Comparison of ENCODE assay signal across 14 mouse cellular contexts in genomic region chr17:25407352-25407751, GRCm38 (mm10). TPM values are rescaled to one million over a fixed set of nuclear protein-coding genes. Genes with fewer than 3 reads are reported as not detected.
DNase-seq lines count a peak whose midpoint lies in the region; ATAC-seq and TF ChIP-seq lines count a peak whose summit lies in the region.
"Had no signal": no experiment of that assay in that cellular context is flagged by ENCODE, and none has a peak within 500 bp of the region (broad histone marks: within the 10 kb centered on the region; RNA-seq: fewer than 3 reads in every experiment).

No protein-coding gene starts in this region.

- WGBS in heart, embryonic 12.5 days: 63% methylated on average over 4 of the region's 4 CpGs
- WGBS in hindbrain, postnatal 0 days: 44% methylated on average over 4 of the region's 4 CpGs
- WGBS in olfactory bulb, adult 2 months: 54% methylated on average over 4 of the region's 4 CpGs

- H3K4me2 ChIP-seq in heart, embryonic 12.5 days: no peak overlapping the region
- no peak overlapping the region for H3K4me2 ChIP-seq in hindbrain, postnatal 0 days (ENCODE audit: low read depth, low read length)
- H3K4me2 ChIP-seq: embryonic facial prominence, embryonic 15.5 days had no signal

- H3K27me3 ChIP-seq in heart, embryonic 12.5 days (replicated peaks): no peaks in the 10 kb centered on the region
- H3K27me3 ChIP-seq in hindbrain, postnatal 0 days (ENCODE audit: insufficient read depth, low read length): no peaks in the 10 kb centered on the region
- H3K27me3 ChIP-seq: embryonic facial prominence, embryonic 15.5 days had no signal

- no peak for TF ChIP-seq CTCF in hindbrain, postnatal 0 days (IDR thresholded peaks at IDR 0.05; ENCODE audit: low read depth)
- no peak for TF ChIP-seq CTCF in olfactory bulb, adult 2 months (IDR thresholded peaks at IDR 0.05; ENCODE audit: insufficient read depth, low read depth, low read length)

- DNase-seq in heart, postnatal 4 days: no peak
- peak; percentile 41 for DNase-seq in right cerebral cortex, postnatal 4 days
- no peak for DNase-seq in right cerebral cortex, adult 18-20 months
- peak; percentile 49 for DNase-seq in hindbrain, postnatal 0 days (ENCODE audit: low spot score)
- DNase-seq in frontal cortex, postnatal 25 days (ENCODE audit: low spot score in 2 of 2): no peak
- no peak for DNase-seq in gastrocnemius, adult 18-20 months (ENCODE audit: low spot score)
- DNase-seq: gastrocnemius, adult 2 months; kidney, postnatal 25 days; lung, adult 2 months; thymus, postnatal 4 days had no signal

- peaks cover 74% of the 10 kb centered on the region for H3K4me1 ChIP-seq in heart, embryonic 12.5 days (replicated peaks)
- peaks cover 48% of the 10 kb centered on the region for H3K4me1 ChIP-seq in hindbrain, postnatal 0 days (ENCODE audit: insufficient read depth, low read length)
- H3K4me1 ChIP-seq in olfactory bulb, adult 2 months (ENCODE audit: control insufficient read depth, insufficient read depth, low read length): peaks cover 77% of the 10 kb centered on the region

- H3K9me3 ChIP-seq in heart, embryonic 12.5 days (replicated peaks): no peaks in the 10 kb centered on the region
- no peaks in the 10 kb centered on the region for H3K9me3 ChIP-seq in hindbrain, postnatal 0 days (ENCODE audit: low read length)
- H3K9me3 ChIP-seq: embryonic facial prominence, embryonic 15.5 days had no signal

- no peak for ATAC-seq in heart, embryonic 12.5 days (ENCODE audit: insufficient number of reproducible peaks, low FRiP score)
- no peak for ATAC-seq in hindbrain, postnatal 0 days

- H3K27ac ChIP-seq in heart, embryonic 12.5 days (ENCODE audit: poor library complexity, severe bottlenecking): peak overlapping the region; percentile 80
- peak overlapping the region; percentile 34; the same call in 1 of the 2 replicates for H3K27ac ChIP-seq in hindbrain, postnatal 0 days
- H3K27ac ChIP-seq in olfactory bulb, adult 2 months (ENCODE audit: insufficient read depth, low read depth, low read length): 0 out of 2 replicates have a peak overlapping the region, but pooled peaks have one; percentile 24
- H3K27ac ChIP-seq: embryonic facial prominence, embryonic 15.5 days had no signal

- H3K36me3 ChIP-seq in heart, embryonic 12.5 days: no peaks in the 10 kb centered on the region
- no peaks in the 10 kb centered on the region for H3K36me3 ChIP-seq in hindbrain, postnatal 0 days (ENCODE audit: insufficient read depth, low read length)
- H3K36me3 ChIP-seq: embryonic facial prominence, embryonic 15.5 days had no signal

- no peak overlapping the region for H3K4me3 ChIP-seq in heart, embryonic 12.5 days
- no peak overlapping the region for H3K4me3 ChIP-seq in hindbrain, postnatal 0 days (ENCODE audit: low read length)
- H3K4me3 ChIP-seq in olfactory bulb, adult 2 months (ENCODE audit: insufficient read depth, low read depth, low read length): no peak overlapping the region
- H3K4me3 ChIP-seq: embryonic facial prominence, embryonic 15.5 days; gastrocnemius, adult 2 months had no signal

- no peak for TF ChIP-seq POLR2A in olfactory bulb, adult 2 months (IDR thresholded peaks at IDR 0.05; ENCODE audit: insufficient read depth, low read depth, low read length)

- H3K9ac ChIP-seq in heart, embryonic 12.5 days: 0 out of 2 replicates have a peak overlapping the region, but pooled peaks have one; percentile 21
- H3K9ac ChIP-seq in hindbrain, postnatal 0 days (replicated peaks; ENCODE audit: low read length): no peak overlapping the region
- H3K9ac ChIP-seq: embryonic facial prominence, embryonic 15.5 days had no signal

RNA-seq across cellular contexts. Expression of gene Cacna1h, which starts 26.2 kb away (rescaled TPM):
- polyA plus RNA-seq in heart, embryonic 12.5 days (2016; fragmentation: Nextera tagmentation; extraction: Ambion mirVana): 13.5 and 16.3 TPM in 2 replicates
- total RNA-seq in heart, postnatal 4 days (2021): 10 to 100 TPM; 14.5 to 19.1 TPM
- total RNA-seq in hindbrain, postnatal 0 days (2014; rRNA removed): 82.1 and 111 TPM in 2 replicates
- polyA plus RNA-seq in hindbrain, postnatal 0 days (2015; fragmentation: Nextera tagmentation; extraction: Ambion mirVana): 4.8 and 5.7 TPM in 2 replicates
- polyA plus RNA-seq in olfactory bulb, adult 2 months (2012; ENCODE audit: insufficient read depth, insufficient read length, low replicate concordance, missing spikeins): not detected in 2 replicates
- 1 to 10 TPM in 1 of 2 experiments, under 1 TPM in 1; 0.81 to 1.1 TPM for total RNA-seq in gastrocnemius, adult 18-20 months (2021)

RNA-seq across cellular contexts. Expression of gene Tpsg1, which starts 38.3 kb away (rescaled TPM):
- polyA plus RNA-seq in heart, embryonic 12.5 days (2016; fragmentation: Nextera tagmentation; extraction: Ambion mirVana): not detected in 2 replicates
- total RNA-seq in heart, postnatal 4 days (2021): under 1 TPM in 1 of 2 experiments, not detected in 1; 0.24 TPM
- 0.21 TPM in 1 of 2 replicates, not detected in the other for total RNA-seq in hindbrain, postnatal 0 days (2014; rRNA removed)
- 0.65 and 1.5 TPM in 2 replicates for polyA plus RNA-seq in hindbrain, postnatal 0 days (2015; fragmentation: Nextera tagmentation; extraction: Ambion mirVana)
- polyA plus RNA-seq in olfactory bulb, adult 2 months (2012; ENCODE audit: insufficient read depth, insufficient read length, low replicate concordance, missing spikeins): not detected in 2 replicates
- total RNA-seq in gastrocnemius, adult 18-20 months (2021): under 1 TPM; 0.30 to 0.31 TPM
- total RNA-seq: left cerebral cortex, postnatal 36 days had no signal

RNA-seq across cellular contexts. Expression of gene Tpsb2, which starts 41.2 kb away (rescaled TPM):
- polyA plus RNA-seq in heart, embryonic 12.5 days (2016; fragmentation: Nextera tagmentation; extraction: Ambion mirVana): not detected in 2 replicates
- total RNA-seq in heart, postnatal 4 days (2021): 10 to 100 TPM; 11.1 to 15.7 TPM
- 0.21 TPM in 1 of 2 replicates, not detected in the other for total RNA-seq in hindbrain, postnatal 0 days (2014; rRNA removed)
- polyA plus RNA-seq in hindbrain, postnatal 0 days (2015; fragmentation: Nextera tagmentation; extraction: Ambion mirVana): 0.72 and 1.8 TPM in 2 replicates
- polyA plus RNA-seq in olfactory bulb, adult 2 months (2012; ENCODE audit: insufficient read depth, insufficient read length, low replicate concordance, missing spikeins): not detected in 2 replicates
- 1 to 10 TPM; 4.7 to 5.8 TPM for total RNA-seq in gastrocnemius, adult 18-20 months (2021)
- total RNA-seq: left cerebral cortex, postnatal 36 days had no signal

RNA-seq across cellular contexts. Expression of gene Tekt4, which starts 47.1 kb away (rescaled TPM):
- 0.45 and 0.54 TPM in 2 replicates for polyA plus RNA-seq in heart, embryonic 12.5 days (2016; fragmentation: Nextera tagmentation; extraction: Ambion mirVana)
- under 1 TPM in 1 of 2 experiments, not detected in 1; 0.26 TPM for total RNA-seq in heart, postnatal 4 days (2021)
- total RNA-seq in hindbrain, postnatal 0 days (2014; rRNA removed): 5.7 and 7.4 TPM in 2 replicates
- 2.3 and 3.2 TPM in 2 replicates for polyA plus RNA-seq in hindbrain, postnatal 0 days (2015; fragmentation: Nextera tagmentation; extraction: Ambion mirVana)
- not detected in 2 replicates for polyA plus RNA-seq in olfactory bulb, adult 2 months (2012; ENCODE audit: insufficient read depth, insufficient read length, low replicate concordance, missing spikeins)
- total RNA-seq in gastrocnemius, adult 18-20 months (2021): not detected
- total RNA-seq: gastrocnemius, adult 2 months had no signal

Comparison
In these comparisons a context has a peak if more than half of its experiments do, and no peak if none do; other contexts are left out.
1. DNase-seq: peak in right cerebral cortex, postnatal 4 days (single experiment) and hindbrain, postnatal 0 days (single experiment); none in heart, postnatal 4 days (single experiment), right cerebral cortex, adult 18-20 months (single experiment), frontal cortex, postnatal 25 days (0 of 2) and gastrocnemius, adult 18-20 months (single experiment).
2. H3K27ac ChIP-seq: peak in every context shown above with its lines; median percentile 80 in heart, embryonic 12.5 days; 34 in hindbrain, postnatal 0 days; 24 in olfactory bulb, adult 2 months.
3. RNA of gene Cacna1h, which starts 26.2 kb away (total RNA-seq): 82.1 to 111 TPM in hindbrain, postnatal 0 days and 14.5 to 19.1 TPM in heart, postnatal 4 days; 0.81 to 1.1 TPM in gastrocnemius, adult 18-20 months; every median in the first group is over 4 times any median in the second.